Mouse (Mus musculus) retina, adult 2 months (tissue): ENCODE results near the gene Zfp664.
A peak's percentile ranks its signal among the peaks of the same experiment; 100 is the strongest.

Source experiments
- DNase-seq: peaks from one replicate; pipeline ENCODE4 v3.0.0-alpha.2; 2012; ENCODE audit warnings: low read depth, low spot score

The Zfp664 gene

GRCm38 (mm10) chr5:124922356-124923352 is 60.2 kb downstream of the Zfp664 start:
- no peak for DNase-seq

DNA sequence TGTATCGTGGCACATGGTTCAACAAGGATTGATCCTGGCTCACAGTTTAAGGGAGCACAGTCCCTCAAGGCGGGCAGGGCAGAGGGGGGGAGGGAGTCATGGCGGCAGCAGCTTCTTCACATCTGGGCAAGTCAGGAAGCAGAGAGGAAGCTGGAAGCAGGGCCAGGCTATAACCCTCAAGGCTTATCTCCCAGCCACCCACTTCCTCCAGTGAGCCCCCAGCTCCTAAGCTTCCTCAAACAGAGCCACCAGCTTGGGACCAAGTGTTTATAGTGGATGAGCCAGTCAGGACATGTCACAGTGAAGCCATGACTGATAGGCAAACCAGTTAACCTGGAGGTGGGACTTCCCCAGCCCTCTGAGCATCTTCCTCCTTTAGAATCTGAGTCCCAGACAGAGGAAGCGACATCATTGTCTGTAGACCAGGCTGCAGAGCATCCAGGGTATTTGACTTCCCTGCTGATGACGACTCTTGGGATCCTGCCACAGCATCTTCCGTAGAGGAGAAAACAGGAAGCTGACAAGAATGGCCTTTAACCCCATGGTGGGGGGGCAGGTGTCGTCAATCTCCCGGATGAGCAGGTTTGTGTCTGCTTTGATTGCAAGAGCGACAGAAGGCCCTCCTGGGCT is 67.0 kb downstream of the Zfp664 start:
- no peak for DNase-seq

- DNase-seq = peak; percentile 15
These were observed 67.6 kb downstream of the Zfp664 start for GRCm38 (mm10) chr5:124930055-124930439.

GRCm38 (mm10) chr5:124930603-124931002 is 68.1 kb downstream of the Zfp664 start:
- DNase-seq = no peak

DNA sequence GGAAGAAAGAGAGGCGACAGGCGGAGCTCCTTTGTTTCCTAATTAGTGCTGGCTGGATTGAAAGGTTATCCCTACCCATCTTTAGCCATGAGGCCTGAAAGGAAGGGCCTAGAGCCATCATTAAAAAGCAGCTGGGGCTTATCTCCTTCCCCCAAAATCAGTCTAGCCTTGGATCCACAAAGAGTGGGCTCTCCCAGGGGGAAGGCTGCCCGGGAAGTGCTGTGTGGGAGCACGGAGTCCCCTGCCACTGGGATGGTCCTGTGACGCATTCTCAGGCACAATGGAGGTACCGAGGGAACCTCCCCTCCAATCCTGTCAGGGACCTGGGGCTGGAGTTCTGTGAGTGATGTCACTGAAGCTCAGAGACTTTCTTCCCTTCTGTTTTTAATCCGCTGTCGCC is 68.6 kb downstream of the Zfp664 start:
- no peak for DNase-seq

DNA sequence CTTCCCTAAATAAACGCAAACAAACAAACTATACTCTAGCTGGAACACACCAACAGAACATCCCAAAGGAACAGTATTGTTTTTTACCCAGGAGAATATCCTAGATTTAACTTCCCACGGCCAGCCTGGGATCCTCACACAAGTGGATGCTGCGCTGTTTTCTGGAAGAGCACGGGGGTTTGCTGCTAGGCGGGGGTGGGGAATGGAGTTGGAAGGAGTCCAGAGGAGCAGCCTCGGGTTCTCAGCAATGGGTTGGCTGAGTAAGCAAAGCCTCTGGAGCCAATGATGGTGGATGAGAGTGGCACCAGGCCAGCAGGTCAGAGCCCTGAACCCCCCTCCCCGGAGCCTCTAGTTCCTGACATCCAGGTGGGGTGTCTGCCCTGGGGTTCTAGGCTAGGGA is 72.1 kb downstream of the Zfp664 start:
- no peak for DNase-seq

DNA sequence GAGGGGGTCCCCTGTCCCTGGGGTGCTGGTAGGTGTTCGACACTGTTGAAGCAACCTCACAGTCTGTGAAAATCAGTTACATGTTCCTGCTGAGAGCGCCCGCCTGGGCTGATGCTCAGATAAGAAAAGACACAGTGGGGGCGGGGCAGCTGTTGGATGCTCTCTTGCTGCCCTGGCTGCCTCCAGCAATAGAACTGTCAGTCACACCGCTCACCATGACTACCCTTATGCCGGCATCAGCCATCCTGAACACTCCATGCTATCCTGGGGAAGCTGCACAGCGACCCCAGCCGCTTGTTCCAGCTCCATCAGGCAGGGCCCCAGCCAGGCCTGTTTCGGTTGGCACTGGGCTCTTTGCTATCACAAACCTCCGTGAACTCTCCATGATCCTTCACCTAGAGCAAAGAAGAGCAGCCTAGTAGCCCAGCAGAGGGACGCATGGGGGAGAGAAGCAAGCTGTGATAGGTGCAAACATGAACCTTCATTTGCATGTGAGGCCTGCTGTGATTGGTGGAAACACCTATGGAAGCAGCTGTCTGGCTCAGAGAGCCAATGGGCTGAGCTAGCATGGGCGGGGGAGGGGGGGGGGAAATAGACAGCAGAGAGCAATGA is 80.8 kb downstream of the Zfp664 start:
- no peak for DNase-seq

DNA sequence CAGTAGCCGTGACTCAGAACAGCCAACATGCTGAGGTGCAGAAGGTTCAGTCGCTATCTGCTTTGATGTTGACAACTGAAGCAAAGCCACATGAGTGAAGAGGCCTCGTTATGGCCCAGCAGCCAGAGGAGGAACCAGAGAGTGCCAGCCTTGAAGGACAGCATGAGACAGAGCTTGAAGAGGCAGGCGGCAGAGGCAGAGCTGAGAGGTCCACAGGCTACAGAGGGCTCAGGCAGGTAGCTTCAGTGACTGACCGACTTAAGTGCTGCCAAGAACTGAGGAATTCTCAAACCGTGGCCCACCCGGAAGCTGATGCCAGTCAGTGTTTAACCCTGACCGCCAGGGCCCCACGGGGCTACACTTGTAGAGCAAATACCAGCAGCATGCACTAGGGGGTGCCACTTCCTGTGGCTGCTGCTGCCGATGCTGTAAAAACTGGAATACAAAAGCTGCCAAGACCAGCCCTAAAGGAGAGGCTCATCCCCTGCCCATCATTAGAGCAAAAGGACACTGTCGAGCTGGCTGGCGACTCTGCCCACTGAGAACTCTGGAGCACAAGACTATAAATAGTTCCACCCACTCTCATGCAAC is 81.4 kb downstream of the Zfp664 start:
- DNase-seq = no peak

DNA sequence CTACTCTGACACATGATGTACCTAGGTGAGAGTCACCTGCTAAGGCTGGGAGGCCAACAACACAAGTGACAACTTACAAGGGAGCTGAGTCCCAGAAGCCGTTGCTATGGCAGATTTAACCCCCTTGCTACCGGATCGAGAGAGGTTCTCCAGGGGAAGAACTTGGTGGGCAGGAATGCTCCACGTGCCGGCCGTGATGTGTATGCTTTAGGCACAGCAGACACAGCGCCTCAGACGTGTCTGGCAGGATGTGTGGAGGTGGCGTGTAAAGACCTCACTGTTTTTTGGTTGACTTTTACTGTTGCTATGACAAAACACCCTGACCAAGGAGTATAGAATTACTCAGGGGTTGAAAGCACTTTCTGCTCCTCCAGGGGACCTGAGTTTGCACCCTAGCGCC is 81.9 kb downstream of the Zfp664 start:
- DNase-seq = no peak

DNA sequence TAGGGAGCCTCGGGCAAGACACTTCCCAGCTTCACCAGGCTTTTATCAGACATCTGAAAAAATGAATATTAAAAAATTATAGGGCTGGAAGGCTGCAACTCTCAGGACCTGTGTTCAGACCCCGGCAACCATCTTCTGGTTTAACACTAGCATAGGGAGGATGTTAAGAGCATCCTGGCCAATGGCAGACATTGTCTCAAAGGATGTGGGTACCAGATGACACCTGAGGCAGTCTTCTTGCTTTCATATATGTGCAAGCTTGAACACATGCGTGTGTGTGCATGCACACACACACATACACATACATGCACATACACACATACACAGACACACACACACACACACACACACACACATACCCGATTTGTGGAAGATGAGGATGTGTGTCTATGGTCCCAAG is 82.6 kb downstream of the Zfp664 start:
- no peak for DNase-seq

DNA sequence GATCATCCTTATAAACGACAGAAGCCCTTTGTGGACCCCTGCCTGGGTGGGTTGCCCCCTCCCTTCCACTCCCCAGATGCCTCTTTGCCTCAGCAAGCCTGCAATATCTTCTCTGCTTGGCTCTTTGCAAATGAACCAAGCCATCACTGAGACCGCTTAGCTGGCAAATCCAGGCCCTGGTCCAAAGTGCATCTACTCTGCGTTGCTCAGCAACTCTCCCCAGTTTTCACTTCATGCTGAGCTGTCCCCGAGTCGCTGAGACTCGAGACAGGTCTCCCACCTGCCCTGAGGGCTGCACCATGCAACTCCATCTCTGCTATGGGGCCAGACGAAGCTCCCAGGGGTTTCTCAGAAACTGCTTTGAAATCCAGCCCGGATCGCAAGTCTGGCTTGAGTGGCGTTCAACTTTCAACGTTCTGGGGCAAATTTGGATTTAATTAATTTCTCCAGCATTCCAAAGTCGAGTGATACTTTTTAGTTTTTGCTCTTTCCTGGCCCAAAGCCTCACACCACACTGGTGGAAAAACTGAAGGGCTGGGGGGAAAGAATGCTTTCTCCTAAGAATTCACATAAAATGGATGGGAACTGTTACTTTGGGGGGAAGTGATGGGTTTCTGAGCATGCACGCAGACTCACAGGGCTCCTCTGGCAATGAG is 88.3 kb downstream of the Zfp664 start:
- DNase-seq = no peak

- no peak for DNase-seq
These were observed 88.8 kb downstream of the Zfp664 start for GRCm38 (mm10) chr5:124951333-124951732.
